Mouse (Mus musculus): ENCODE results near the gene Caly.
A peak's percentile ranks its signal among the peaks of the same experiment; 100 is the strongest.

Caly gene

GRCm38 (mm10) chr7:140042728-140043127, 39.6 kb downstream of the Caly start:
- DNase-seq (ENCODE audit: extremely low spot score, low spot score): no peak

DNA sequence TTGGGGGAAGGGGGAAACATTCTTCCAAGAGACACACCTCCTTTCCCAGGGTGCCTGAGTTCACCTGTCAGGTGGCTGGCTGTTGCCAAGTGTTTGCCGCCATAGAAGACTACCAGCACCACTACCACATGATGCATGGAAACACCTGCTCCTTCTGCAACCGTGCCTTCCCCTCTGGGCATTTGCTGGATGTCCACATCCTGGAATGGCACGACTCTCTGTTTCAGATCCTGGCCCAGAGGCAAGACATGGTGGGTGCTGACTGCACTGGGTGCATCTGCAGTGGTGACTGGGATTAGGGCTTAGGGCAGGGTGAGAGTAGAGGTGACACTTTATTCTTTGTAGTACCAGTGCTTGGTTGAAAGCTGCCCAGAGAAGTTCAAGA, 45.2 kb downstream of the Caly start:
- no peak for DNase-seq (ENCODE audit: extremely low spot score, low spot score)

- peak; percentile 97 for DNase-seq (ENCODE audit: extremely low spot score, low spot score)
Measured at GRCm38 (mm10) chr7:140036281-140037170, 45.8 kb downstream of the Caly start, which contains the start of the genes Zfp511 and Tubgcp2. Gene Zfp511, plus strand, starts transcription at chr7:140036391. Gene Tubgcp2, minus strand, starts transcription at chr7:140036669.

DNA sequence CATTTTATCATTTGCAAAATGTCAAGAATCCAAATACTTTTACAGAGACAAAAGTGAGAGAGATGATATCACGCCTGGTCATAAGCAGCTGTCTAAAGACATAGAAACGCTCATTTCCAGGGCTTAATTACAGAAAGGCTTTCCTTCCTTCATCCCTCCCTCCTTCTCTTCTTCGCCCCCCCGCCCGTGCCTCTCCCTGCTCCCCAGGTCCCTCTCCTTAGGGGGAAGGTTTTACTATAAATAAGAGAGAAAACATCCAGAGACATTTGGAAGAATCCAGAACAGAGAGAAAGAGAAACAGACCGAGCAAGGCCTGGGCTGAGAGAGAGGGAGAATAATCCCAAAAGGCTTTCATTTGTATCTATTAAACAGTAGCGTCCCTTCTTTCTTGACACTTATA, 46.9 kb downstream of the Caly start:
- no peak for DNase-seq (ENCODE audit: extremely low spot score, low spot score)

DNA sequence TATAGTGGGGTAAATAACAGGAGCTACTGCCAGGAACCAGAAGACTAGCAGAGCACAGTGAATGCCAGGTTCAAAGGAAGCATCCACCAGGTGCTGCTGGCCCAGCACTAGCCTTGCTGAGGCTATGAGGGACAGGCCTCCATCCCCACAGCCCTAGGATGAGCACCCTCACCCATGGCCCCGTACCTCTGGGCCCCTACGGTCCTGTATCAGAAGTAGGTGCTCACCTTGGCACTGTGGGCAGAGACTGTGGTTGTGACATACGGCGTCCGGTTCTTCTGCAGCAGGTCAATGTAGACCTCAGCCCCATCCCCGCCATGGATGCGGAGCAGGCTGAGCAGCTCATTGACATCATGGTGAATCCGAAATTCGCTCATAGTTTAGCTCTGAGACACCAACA, 49.0 kb downstream of the Caly start:
- no peak for DNase-seq (ENCODE audit: extremely low spot score, low spot score)

GRCm38 (mm10) chr7:140032366-140032765, 50.0 kb downstream of the Caly start:
- no peak for DNase-seq (ENCODE audit: extremely low spot score, low spot score)

DNA sequence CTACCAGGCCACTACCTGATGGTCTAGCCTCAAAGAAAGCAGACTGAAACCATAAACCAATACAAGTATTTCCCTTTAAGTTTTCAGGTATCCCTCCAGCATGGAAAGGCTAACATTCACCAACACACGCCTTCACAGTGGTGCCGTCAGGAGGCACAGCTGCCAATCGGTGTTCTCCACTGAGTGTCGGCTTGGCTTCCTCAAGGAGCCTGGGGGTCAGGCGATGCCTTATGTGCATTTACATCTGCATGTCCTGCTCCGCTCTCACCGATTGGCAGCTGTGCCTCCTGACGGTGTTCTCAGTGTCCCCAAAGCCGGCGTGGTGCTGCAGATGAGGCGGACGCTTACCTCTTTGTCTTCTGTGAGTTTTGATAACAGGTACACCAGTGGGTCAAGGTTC, 50.6 kb downstream of the Caly start:
- DNase-seq (ENCODE audit: extremely low spot score, low spot score): no peak
